Mouse (Mus musculus): ENCODE measurements around the gene Ttc6. TPM values are rescaled to one million over a fixed set of nuclear protein-coding genes. Genes with fewer than 3 reads are reported as not detected.

The Ttc6 gene
- total RNA-seq, 2 experiments from 2014 or later = 0.30 to 0.48 TPM

- DNase-seq (ENCODE audit: low spot score in 2 of 2) = no peak
These were observed 19.1 kb upstream of the Ttc6 start for GRCm38 (mm10) chr12:57544641-57545370.

- no peak for DNase-seq (ENCODE audit: low spot score in 2 of 2)
These were observed 18.3 kb upstream of the Ttc6 start for GRCm38 (mm10) chr12:57545371-57546241.

DNA sequence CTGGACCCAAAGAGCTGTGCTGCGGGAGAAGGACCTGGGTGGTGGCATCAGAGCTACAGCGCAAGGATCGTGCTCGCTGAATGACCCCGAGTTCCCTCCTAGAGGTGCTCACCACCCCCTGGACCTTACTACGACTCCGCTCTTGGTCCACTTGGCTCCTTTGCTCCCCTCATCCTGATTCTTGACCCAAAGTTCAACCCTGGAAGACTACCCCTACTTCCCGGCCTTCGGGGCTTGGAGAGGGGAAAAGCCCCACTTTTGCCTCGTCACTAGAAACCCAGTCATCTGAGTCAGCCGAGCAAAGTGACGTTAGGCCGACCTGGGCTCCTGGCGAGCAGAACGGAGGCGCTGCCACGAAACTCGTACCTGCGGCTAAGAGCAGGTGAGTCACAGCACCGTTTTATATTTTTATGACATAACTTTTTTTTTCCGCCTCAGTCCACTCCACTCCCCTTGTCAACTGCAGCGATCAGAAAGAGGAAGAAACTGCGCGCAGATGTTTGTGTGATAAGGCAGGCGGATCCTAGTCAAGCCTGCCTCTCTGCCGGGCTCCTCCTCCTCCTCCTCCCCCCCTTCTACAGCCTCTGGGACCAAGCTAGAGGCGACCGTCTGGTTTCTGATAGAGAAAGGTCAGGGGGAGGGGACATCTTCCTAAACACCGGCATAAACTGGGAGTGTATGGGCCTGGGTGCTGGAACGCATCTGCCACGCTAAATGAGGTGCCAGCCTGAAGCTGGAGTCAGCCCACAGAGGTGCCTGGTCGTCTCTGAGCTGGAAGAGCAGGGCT, 17.3 kb upstream of the Ttc6 start, which contains the start of gene Foxa1:
Foxa1 (minus strand) TSS at position 502 of the 787 bp plus-strand sequence.
- no peak for DNase-seq (ENCODE audit: low spot score in 2 of 2)

DNA sequence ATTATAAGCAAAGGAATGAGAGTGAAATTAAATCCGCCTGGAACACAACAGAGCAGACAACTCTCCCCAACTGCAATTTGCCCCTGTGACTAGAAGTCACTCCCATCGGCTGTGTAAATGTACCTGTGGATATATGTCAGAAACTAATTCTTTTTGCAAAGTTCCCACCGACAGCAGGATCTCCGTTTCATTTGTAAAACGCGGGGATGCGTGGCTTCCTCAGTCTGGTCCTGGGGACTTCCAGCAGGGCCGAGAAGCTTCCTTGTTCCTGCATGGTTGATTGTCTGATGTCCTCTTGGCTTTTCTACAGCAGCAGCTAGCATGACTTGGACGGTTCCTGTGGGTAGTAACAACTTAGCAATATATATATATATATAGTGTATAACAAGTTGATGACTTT, 16.0 kb upstream of the Ttc6 start:
- no peak for DNase-seq (ENCODE audit: low spot score in 2 of 2)

DNA sequence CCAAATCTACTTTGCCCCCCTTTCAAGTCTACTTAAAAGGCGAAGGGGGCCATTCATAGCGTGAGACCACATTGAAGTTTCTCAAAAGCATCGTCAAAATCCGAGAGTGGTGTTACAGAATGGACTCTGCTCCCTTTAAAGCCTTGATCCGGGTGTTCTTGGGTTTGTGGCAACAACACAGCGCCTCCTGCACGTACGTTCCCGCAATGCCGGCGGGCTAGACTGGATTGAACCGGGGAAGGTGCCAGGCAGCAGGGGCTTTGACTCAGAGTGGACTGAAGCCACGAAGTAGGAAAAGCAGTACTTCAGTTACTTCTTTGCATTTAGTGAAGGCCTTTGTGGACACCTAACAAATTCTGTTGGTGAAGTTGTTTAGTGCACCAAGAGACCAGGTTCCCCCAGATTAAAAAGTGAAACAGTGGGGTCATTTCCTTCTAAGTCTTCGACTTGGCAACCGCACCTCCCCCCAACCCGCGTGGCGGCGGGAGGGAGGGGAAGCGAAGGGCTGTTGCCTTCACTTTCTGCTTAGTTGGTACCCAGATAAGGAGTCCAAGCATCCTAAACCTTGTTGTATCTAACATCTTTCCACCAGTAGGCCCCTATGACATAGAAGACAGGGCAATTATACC, 15.4 kb upstream of the Ttc6 start:
- no peak for DNase-seq (ENCODE audit: low spot score in 2 of 2)

- DNase-seq (ENCODE audit: low spot score in 2 of 2) = no peak
These were observed 14.8 kb upstream of the Ttc6 start for GRCm38 (mm10) chr12:57548981-57549666.

- no peak for DNase-seq (ENCODE audit: low spot score in 2 of 2)
These were observed 14.2 kb upstream of the Ttc6 start for GRCm38 (mm10) chr12:57549667-57550160.

DNA sequence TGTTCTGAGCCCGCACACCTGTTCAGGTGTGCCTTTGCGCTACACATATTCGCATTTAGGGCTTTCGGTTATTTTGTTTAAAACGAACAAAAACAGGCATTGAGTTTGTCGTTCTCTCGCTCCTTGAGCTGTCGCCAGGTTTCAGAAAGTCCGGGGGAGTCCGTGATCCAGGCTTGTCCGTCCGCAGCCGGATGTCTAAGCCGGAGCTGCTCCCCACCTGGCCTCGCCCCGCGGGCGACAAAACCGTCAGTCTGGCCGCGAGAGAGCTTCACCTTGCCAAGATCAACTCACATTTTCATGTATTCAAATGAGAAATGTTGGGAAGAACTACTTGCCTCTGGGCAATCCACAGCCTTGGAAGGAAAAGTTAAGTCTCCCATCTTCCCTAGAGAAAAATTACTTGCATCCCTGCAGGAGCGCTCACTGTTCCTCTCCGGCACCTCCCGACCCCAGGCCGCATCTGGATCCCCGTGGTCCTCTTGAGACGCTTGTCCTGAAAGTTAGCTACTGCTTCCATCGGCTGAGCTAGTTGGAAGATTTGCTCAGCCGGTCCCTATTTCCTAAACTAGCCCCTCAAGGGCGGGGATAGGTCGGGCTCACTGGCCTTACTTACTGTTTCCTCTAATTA, 13.6 kb upstream of the Ttc6 start:
- no peak for DNase-seq (ENCODE audit: low spot score in 2 of 2)

DNA sequence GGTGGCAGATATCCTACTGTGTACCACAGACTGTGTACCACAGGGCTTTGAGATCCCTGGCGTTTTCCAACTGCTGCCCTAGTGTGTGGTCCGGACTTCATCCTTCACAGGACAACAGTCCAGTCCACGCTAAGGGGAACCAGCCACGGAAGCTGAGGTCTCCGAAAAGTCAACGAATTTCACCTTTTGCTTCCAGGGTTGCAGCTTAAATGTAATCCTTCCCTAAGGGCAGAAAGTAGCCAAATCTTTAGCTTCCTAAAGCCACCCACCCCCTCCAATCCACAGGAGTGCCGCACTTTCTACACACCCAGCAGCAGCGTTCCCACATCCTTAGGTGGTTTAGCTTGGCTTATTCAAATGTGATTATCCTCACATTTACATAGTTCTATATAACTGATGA, 13.0 kb upstream of the Ttc6 start:
- DNase-seq (ENCODE audit: low spot score in 2 of 2) = no peak

- DNase-seq (ENCODE audit: low spot score in 2 of 2) = no peak
These were observed 11.6 kb upstream of the Ttc6 start for GRCm38 (mm10) chr12:57552286-57552685.

DNA sequence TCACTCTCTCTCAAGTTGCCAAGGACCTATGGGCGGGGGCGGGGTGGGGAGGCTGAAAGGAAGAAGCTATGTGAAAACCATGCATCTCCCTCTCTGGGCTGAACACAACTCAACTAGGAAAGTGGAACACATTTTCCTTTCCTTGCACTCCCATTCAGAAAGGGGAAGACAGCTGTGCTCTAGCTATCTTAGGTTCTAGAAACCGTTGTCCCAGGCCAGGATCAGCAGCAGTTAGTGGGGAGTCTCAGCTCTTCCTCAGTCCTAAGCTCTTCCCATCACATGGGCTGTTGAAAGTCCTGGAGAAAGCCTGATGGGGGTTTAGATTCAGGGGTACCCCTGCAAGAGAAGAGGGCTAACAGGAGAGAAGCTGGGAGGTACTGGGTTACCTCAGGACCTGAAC, 9.8 kb upstream of the Ttc6 start:
- no peak for DNase-seq (ENCODE audit: low spot score in 2 of 2)

- DNase-seq (ENCODE audit: low spot score in 2 of 2) = no peak
These were observed 7.9 kb downstream of the Ttc6 start for GRCm38 (mm10) chr12:57571773-57572172.

DNA sequence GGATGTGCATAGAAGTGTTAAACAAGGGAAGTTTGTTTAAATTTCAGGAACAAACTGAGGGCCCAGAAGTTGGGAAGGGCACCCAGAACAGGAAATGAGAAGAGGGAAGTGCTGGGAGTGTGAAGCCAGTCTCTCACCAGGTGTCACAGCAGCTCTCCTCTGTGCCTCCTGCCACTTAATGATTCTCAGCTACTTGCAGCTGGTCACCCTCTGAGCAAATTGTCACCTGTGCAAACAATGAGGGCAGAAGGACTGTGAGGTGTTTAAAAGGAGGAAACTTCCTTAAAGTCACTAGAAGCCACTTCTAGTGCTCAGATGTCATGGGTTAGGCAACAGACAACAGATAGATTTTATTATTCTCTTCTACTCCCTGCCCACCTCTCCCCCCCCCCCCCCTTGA, 8.5 kb downstream of the Ttc6 start:
- no peak for DNase-seq (ENCODE audit: low spot score in 2 of 2)

GRCm38 (mm10) chr12:57575931-57576628, 12.2 kb downstream of the Ttc6 start:
- peak; percentile 11 to 19 for DNase-seq (ENCODE audit: low spot score in 2 of 2)

- no peak for DNase-seq (ENCODE audit: low spot score in 2 of 2)
These were observed 43.7 kb downstream of the Ttc6 start for GRCm38 (mm10) chr12:57607624-57608023.

DNA sequence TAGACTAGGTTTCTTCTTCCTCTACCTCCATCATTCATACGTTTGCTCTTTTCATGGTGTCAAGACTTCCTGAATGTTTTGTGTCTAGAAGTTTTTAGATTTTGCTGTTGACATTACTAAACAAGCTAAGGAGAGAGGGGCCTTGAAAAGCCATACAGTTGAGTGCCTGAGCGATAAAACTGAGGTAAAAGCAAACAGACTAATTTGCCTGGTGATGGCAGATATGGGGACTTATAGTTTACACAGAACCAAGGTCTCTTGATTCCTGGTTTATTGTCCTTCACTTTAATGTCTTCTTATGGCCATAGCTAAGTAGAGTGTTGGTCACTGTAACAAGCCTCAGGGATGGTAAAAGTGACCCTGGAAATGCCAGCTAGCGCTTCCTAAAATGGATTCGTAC, 51.2 kb downstream of the Ttc6 start:
- DNase-seq (ENCODE audit: low spot score in 2 of 2) = no peak

- no peak for DNase-seq (ENCODE audit: low spot score in 2 of 2)
These were observed 58.1 kb downstream of the Ttc6 start for GRCm38 (mm10) chr12:57622030-57622429.

DNA sequence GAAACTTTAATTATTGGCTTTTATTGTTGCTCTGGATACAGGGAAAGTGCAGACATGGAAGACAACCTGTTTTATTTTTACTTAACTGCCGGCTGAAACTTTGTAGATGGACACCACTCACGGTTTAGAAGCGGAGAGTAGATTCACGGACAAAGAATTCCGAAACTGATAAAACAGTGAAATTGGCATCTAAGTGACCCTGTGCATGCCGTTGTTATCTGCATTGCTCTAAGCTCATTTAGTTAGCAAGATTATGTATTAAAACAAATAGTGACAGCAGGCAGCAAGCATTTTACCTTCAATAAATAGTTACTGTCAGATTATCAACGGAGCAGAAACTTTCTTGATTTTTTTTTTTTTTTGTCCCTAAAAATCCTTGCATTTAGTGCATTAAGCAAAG, 59.4 kb downstream of the Ttc6 start:
- no peak for DNase-seq (ENCODE audit: low spot score in 2 of 2)

GRCm38 (mm10) chr12:57624011-57624608, 60.2 kb downstream of the Ttc6 start:
- DNase-seq (ENCODE audit: low spot score in 2 of 2) = no peak

Measured in layer of hippocampus, postnatal 14 days (tissue).